Mouse (Mus musculus): ENCODE measurements around the gene Il1a.

Gene Il1a

DNA sequence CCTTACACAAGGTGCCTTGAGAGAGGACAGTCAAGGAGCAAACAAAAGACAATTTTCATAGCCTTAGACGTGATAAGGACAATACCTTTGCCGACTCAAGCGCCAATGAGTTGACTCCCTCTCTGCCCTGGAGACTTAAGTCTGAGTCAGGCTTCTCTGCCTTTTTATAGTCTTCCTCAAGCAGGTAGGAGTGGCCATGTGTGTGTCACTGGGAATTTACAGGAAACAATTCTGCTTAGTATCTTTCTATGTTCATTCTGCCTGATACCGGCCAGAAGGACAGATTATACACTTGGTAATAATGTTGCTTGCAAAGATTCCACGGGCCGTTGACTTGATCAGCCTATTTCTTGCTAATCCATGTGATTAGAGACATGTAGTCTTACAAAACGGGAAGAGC lies at the start of gene Il1a:
Gene Il1a (minus strand): TSS at position 137 of the 400 bp plus-strand sequence.
- no peak for DNase-seq (ENCODE audit: low spot score in 2 of 2)

DNA sequence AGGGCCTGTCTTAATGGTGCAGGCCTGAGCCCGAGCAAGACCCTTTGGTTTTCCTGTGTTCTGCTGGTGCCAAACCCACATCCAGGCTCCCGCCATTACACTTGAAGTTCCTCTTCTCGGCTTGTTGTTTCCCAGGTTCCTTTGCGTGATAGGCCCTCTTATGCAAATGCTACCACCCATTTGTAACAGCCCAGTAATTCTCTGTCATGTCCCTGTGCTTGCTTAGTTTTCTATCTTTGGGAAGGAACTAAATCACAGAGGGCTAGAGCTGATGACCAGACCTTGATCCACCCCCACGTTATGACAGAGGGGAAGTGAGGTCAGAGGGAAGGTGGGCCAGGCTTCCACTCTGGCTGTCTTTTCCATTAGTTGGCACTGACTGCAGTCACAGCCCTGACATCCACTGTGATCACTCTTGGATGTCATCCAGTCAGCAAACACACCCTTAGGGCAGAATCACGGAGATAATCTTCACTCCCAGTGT lies 28.4 kb upstream of the Il1a start:
- no peak for DNase-seq (ENCODE audit: low spot score in 2 of 2)

DNA sequence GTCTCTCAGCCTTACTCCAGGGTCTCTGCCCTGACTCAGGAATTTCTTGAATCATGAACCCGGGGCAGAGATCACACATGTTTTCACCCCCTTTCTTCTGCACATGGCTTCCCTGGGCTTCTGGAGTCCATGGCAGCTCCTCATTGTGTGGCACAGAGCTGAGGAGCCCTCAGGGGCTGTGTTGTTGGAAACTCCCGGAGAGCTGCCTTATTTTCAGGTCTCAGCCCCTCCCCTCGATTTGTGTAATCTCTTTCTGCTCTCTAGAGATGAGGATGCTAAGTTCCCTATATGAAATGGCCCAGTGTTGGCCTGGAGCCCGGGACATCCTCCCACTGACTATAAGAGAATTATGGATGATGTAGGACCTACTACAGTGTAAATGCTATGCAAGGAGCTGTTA lies 23.7 kb upstream of the Il1a start:
- DNase-seq (ENCODE audit: low spot score in 2 of 2) = no peak

DNA sequence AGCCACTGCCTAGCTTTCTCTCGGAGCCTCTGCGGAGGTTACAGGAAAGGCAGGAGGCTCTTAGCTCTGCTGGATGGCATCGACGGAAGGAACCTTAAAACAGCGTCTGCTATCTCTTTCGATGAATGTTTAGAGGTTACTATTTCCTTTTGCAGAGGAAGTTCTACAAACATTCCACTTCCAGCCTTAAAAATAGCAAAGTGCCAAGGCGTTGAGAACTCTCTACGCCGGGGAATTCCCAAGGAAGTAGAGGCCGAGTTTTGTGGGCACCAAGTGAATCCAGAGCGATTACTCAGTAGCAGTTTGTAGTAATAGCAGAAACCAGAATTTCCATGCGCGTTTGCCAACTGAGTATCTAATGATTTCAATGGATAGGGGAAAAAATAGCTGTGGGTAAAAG lies 20.8 kb upstream of the Il1a start:
- no peak for DNase-seq (ENCODE audit: low spot score in 2 of 2)

DNA sequence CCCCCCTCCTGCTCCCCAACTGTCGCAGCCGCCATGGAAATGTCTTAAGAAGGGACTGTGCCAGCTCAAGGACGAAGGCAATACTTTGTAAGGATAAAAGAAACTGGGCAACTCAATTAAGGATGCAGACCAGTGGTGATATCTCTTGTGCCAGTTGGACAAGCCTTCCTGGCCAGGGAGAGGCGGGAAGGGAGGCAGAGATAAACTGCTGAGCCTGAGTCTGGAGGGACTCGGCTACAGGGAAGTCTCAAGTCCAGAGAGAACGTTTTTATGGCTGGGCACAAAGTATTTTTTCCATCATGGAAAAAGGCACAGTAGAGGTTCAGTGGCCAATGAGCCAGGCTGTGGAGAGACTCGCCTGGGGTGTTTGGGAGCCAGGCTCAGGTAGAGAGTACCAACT lies 20.3 kb upstream of the Il1a start:
- no peak for DNase-seq (ENCODE audit: low spot score in 2 of 2)

DNA sequence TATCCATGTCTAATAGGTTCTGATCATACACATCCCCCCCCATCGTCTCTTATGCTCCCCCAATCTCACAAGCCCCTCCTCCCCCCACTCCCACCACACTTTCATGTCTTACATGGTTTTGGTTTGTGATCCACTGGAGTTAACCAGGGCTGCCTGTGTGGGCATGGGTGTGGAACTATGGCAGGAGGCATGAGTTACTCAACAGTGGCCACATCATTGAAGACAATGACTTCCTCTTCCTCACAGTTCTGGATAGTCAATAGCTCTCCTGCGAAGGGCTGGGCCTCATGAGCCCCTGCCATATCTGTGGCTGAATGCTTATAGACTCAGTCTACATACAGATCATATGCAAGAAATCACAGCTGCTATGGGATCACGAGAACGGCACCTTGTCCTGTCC lies 18.5 kb upstream of the Il1a start:
- no peak for DNase-seq (ENCODE audit: low spot score in 2 of 2)

DNA sequence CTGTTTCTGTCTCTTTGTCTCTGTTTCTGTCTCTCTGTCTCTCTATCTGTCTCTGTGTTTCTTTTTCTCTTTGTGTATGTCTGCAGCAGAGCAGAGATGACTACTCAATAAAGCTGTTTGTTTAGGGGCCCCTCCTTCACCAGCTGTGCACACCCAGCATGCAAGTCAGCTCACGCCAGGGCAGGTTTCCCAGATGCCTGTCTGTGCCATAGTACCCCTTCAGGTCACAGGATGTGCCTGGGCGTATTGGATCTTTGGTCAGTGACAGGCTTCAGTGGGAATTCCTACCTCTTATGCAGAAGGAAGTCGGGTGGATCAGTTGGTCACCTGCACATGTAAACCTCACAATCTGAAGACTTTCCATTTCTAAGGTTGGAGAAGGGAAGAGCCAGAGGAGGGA lies 14.4 kb upstream of the Il1a start:
- peak; percentile 57 to 58 for DNase-seq (ENCODE audit: low spot score in 2 of 2)

DNA sequence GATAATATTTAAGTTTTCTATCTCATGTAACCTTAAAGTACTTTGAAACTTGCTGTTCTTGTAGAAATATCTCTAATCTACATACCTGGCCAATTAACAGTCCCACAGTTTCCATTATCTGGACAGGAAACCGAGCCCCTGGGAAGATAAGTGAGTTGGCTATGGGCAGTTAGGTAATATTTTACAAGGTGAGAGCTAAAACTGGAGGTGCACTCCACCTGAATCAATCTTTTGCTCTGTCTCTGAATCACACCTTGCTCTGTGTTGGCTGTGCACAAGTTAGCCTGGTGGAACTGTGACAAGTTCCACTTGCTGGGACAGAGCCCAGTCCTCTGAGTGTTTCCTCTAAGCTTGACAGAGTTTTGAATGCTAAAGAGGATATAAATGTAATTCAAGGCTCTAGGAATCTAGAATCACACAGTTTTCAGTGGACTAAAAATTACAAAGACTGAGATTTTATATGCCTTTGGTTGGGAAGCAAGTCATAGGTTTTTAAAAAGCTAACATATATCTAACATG lies 12.4 kb upstream of the Il1a start:
- no peak for DNase-seq (ENCODE audit: low spot score in 2 of 2)

DNA sequence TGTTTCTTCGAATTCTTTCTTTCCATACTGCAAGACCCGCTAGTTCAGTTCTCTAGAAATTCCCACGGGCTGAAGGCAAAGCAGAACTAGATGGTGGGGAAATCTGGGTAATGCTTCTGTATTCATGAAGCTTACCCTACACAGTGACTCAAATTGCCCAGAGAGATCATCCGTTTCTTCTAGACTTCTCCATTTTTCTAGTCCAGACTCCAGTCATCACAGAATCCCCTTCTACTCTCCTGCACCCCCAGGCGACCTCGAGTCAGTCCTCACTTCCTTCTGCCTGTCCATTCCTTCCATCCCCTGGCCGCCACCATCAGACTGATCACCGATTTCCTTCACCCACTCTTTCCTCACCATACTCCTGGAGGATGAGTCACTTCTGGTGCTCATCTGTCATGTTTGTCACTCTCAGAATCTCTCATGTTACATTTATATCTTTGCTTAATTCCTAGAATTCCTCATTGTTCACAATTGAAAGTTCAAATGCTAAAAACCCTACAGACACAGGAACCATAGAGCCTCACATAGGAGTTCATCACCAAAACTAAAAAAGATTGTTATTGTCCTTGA lies 10.3 kb upstream of the Il1a start:
- DNase-seq (ENCODE audit: low spot score in 2 of 2) = no peak

DNA sequence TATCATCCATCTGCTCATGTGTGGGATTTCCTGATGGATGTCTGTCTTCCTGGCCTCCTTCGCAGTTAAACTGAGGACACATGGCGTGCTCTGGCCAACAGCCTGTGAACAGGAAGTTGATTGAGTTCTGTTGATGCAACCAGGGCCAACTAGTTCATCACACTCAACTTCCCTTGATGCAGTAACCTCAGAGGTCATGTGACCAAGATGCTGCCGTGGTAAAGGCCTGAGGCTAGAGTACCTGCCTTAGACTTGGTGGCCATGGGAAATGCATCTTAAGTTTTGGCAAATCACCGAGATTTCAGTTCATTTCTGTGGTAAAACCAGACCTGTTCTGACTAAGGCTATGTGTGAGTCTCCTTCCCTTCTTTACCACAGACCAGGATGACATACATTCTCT lies 6.1 kb upstream of the Il1a start:
- DNase-seq (ENCODE audit: low spot score in 2 of 2) = no peak

DNA sequence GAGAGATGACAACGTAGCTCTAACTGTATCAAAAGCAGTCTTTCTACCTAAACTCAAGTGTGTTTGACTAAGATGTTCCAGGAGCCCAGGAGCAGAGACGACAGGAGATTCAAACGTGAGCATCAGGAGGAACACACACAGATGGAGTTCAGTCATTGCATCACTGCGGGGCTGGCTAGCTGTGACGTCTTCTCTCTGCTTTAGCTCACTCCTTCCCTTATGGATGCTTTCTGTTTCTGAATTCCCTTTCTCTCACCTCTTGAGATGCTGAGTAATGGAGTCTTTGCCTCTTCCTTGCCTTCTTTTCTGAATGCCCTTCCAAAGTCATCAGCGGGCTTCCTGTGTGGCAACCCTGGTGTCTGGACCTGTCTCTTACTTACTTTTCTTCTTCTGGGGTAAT lies 5.1 kb upstream of the Il1a start:
- no peak for DNase-seq (ENCODE audit: low spot score in 2 of 2)

DNA sequence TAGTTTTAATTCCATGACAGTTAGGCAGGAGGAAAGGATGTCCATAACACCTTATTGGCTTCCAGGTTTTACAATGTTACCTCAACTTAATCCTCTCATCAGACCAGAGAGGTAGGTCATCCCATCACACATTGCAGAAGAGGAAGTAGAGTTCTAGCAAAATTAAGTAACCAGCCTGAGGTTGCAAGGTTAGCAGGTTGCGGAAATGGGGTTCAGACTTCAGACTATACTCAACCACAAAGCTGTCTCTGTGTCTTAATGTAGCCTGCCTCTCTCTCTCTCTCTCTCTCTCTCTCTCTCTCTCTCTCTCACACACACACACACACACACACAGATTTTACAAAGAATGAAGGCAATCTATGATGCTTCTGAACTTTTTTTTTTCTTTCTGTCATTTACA lies 4.2 kb upstream of the Il1a start:
- DNase-seq (ENCODE audit: low spot score in 2 of 2) = no peak

DNA sequence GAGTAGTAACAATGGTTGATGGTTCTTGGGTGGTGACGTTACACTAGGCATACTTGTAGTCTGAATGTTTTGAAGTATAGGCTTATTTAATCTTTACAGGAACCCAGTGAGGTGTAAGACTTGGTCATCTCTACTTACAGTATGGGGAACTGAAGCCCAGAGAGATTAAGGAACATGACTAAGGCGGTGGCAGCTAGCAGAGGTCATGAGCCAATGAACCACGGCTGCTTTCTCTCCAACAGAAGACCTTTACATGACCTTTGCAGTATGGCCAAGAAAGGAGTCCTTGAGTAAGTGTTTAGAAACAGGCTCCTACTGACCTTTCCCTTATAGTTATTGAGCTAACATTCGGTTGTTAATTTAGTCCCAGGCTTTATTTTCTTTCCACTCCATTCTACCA lies 3.8 kb downstream of the Il1a start:
- DNase-seq (ENCODE audit: low spot score in 2 of 2) = no peak

DNA sequence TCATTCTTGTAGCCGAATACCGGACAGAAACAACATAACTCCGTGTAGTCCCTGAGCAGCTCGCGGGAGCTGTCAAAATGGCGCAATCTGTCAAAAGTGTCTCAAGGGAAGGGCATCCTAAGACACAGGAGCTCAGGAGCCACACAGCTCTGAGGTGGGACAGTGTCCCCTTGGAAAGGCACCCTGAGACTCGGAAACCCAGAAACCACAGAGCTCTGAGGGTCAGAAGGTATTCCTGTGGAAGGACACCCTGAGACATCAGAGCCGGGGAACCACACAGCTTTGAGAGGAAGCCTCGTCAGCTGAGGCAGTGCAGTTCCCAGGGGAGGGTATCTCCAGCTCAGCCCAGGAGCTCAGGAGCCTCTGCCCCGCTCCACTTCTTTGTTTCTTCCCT lies 12.2 kb downstream of the Il1a start:
- no peak for DNase-seq (ENCODE audit: low spot score in 2 of 2)

DNA sequence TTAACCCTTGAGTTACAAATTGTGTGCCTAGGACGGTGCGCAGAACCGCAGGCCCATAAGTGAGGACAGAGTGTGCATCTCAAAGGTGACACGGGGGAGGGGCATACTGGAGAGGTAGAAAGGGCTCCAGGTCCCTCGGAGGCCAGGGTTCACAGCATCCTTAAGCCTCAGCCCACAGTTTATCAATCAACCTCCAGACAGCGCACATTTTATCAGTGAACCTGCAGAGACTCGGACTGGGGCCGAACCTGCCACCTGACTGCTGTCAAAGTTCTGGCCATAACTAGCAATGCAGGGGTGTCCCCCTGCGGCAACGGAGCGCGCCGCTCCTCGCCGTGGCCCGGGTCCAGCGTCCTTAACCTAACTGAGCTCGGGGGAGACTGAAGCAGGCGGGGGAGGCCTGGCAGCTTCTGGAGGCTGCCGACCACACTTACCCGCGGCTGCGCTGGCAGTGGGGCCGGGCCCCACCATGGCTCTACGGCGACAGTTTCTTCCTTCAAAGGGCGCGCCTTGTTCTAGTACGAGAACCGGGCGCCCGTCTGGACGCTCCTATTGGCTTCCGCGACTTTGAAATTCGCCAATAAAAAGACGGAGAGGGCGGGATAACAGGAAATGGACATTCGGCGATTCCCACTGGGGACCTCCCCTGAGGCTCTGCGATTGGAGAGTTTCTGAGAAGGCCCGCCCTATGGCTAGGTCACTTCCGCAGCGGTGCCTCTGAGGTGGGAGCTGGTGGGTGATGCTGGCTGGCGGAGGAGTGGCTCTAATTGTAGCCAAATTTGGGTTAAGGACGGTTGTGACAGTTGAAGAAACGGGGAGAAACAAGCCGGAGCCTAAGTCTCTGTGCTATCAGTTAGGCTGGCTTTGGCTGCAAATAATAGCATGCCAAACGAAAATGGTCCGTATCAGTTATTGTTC lies 12.8 kb downstream of the Il1a start, which contains the start of gene Ckap2l:
Gene Ckap2l (minus strand): TSS at position 542 of the 918 bp plus-strand sequence.
- DNase-seq (ENCODE audit: low spot score in 2 of 2) = peak; percentile 96 to 97

DNA sequence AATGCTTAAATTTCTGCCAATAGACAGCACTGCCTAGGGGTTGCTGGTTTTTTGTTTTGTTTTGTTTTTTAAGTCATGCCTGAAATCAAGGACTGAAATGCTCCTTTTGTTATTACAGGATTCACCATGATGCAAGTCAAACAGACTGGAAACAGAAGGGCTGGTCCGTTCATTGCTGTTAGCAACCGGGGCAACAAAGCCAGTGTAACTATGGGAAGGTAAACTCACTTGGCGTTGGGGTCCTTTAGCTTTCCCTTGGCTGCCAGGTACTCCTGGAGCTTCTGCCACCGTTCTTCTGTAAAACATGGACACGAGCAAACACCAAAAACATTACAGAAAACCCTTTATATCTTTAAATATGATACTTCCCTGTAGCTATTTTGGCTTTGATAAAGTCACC lies 13.7 kb downstream of the Il1a start:
- DNase-seq (ENCODE audit: low spot score in 2 of 2) = no peak

DNA sequence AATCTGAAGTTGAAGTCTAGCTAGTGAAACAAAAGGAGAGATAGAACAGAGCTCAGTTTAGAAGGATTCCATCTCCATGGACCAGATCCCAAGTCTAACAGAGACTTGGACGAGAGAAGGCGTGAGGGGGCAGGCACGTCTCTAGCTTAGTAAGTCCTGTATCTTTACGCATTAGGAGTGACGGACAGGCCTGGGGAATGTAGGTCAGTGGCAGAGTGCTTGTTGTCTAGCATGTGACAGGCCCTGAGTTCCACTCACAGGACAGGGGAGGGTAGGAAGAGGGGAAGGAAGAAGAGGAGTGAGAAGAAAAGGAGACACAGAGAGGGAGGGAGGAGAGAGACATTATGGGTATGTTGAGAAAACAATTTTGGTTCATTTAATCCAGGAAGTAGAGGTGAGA lies 14.7 kb downstream of the Il1a start:
- DNase-seq (ENCODE audit: low spot score in 2 of 2) = no peak

DNA sequence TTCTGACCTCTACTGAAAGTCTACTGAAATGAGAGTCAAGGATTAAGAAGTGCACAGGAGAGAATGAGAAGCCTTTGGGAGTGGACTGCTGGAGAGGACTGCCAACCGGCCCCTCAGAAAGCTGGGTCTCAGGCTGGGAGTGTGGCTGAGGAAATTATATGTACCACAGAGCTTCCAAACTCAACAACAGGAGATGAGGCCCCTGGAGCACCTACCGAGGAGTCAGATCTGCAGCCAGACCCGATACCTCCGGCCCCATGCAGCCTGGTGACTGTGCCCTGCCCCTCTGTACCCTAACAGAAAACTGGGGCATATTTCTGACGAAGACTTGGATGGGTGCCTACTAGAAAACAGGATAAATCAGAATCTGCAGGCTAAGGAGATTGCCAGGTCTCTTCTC lies 35.9 kb downstream of the Il1a start:
- no peak for DNase-seq (ENCODE audit: low spot score in 2 of 2)

DNA sequence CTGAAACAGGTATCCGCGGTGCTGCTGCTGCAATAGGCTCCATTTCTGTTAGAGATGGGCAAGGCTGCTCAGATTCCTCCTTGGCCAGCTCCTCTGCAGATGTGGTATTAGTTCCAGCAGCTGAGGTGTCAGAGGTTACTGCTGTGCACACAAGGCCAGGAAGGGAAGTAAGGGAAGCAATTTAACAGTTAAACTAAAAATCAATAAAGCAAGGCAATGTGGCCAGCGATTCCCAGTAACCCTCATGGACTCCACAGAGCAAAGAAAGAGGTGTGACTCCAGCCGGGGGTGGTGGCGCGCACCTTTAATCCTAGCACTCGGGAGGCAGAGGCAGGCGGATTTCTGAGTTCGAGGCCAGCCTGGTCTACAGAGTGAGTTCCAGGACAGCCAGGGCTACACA lies 39.2 kb downstream of the Il1a start:
- DNase-seq (ENCODE audit: low spot score in 2 of 2) = no peak

DNA sequence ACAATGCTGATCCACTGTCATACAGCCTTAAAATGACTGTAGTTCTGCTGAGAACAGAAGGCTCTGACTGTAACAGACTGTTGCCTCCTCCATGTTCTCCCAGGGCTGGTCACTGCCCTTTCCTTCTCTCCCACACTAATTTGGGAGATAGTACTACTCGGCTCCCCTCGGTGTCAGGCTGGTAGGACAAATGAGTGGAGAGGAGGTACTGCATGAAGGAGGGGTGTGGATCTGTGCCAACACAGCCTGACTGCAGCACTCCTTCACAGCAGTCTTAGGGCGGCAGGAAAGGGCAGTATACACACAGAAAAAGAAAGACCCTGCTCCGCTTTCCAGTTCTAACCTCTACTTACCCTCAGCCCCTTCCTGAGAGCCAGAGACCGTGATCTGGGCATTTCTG lies 39.8 kb downstream of the Il1a start:
- DNase-seq (ENCODE audit: low spot score in 2 of 2) = no peak

DNA sequence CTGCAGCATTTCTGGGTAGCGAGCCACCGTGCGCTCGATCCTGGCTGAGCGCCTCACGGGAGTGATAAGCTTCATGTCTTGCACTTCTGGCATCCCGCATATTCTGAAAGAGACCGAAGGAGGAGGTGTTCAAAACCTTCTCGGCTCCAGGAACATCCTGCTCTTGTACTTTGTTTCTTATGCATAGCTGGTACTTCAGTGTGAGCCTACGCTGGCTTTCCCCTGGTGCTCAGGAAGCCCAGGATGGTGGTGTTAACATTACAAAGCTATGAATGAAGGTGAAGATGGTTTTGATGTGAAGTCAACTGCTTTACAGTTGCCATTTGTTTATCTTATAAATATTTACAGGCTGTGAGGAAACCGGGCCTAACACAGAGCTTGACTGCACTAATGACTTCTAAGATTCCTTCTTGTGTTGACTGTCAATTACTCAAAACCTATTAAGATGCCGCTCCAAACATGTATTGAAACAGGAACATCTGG lies 40.6 kb downstream of the Il1a start:
- no peak for DNase-seq (ENCODE audit: low spot score in 2 of 2)

DNA sequence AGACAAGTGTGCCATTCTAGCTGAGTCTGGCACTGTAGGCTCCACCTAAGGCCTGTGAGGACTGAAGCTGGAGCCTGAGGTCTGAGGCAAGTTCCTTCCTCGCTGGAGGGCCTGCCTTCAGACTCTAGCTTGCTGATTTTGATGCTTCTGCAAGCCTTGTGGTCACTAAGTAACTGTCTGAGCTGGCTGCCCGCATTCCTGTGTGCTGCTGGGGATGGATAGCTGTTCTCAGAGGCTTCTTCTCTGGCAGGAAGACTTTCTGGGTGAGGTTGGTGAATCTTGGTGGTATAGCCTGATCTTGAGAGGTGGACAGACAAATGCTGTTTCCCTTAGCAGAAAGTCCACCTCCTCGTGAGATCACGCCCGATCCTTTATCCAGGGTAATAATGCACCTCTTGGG lies 42.0 kb downstream of the Il1a start:
- DNase-seq (ENCODE audit: low spot score in 2 of 2) = no peak

DNA sequence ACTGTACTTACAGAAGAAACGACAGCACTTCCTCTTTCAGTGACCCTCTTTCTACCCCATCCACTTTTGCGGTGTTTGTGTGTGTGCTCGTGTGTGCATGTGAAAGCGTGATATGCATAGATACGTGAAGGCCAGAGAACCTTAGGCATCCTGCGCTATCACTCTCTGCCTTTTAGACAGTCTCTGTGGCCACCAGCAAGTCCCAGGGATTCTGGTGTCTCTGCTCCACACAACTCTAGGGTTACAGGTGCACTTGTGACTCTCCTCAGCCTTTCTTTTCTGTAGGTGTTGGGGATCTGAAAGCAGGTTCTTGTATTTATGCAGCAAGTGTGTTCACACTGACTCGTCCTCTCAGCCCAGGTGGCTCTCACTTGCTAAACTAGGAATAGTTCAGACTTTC lies 44.5 kb downstream of the Il1a start:
- DNase-seq (ENCODE audit: low spot score in 2 of 2) = no peak
